Mouse (Mus musculus): ENCODE data around the gene Lta. TPM values are rescaled to one million over a fixed set of nuclear protein-coding genes. Genes with fewer than 3 reads are reported as not detected.
A peak's percentile ranks its signal among the peaks of the same experiment; 100 is the strongest.

Gene Lta
- total and polyA plus RNA-seq, 3 experiments, result 0.24 TPM; not detected in 2

- TF ChIP-seq BHLHE40 (IDR thresholded peaks at IDR 0.05; ENCODE audit: borderline replicate concordance, low read depth, low read length) (no peak), GABPA (IDR thresholded peaks at IDR 0.05; ENCODE audit: low read depth, low read length) (no peak), MYC (IDR thresholded peaks at IDR 0.05; ENCODE audit: low read depth, low read length) (peak; percentile 50; the same call in 1 of the 2 replicates), ZC3H11A (IDR thresholded peaks at IDR 0.05; ENCODE audit: low read depth, low read length) (no peak), ZMIZ1 (IDR thresholded peaks at IDR 0.05; ENCODE audit: low read depth, low read length) (peak; percentile 82), MAZ (IDR thresholded peaks at IDR 0.05; ENCODE audit: low read depth, low read length) (peak; percentile 92; the same call in 1 of the 2 replicates), USF2 (IDR thresholded peaks at IDR 0.05; ENCODE audit: borderline replicate concordance in 1 of 2, insufficient read depth in 1 of 2, low read depth in 1 of 2, low read length in 2 of 2) (no peak), USF1 (IDR thresholded peaks at IDR 0.05; ENCODE audit: low read depth, low read length) (peak; percentile 38), MXI1 (IDR thresholded peaks at IDR 0.05; ENCODE audit: low read depth, low read length) (peak; percentile 58), MYB (IDR thresholded peaks at IDR 0.05; ENCODE audit: low read depth, low read length) (peak; percentile 95), JUND (IDR thresholded peaks at IDR 0.05; ENCODE audit: low read depth, low read length) (no peak), SIN3A (IDR thresholded peaks at IDR 0.05; ENCODE audit: low read length) (peak; percentile 87), POLR2AphosphoS2 (IDR thresholded peaks at IDR 0.05; ENCODE audit: low read length) (peak; percentile 51; the same call in 1 of the 2 replicates), ZKSCAN1 (IDR thresholded peaks at IDR 0.05; ENCODE audit: low read depth, low read length) (no peak), HCFC1 (IDR thresholded peaks at IDR 0.05; ENCODE audit: low read depth, low read length) (peak; percentile 91), UBTF (IDR thresholded peaks at IDR 0.05; ENCODE audit: borderline replicate concordance, insufficient read depth, low read depth, low read length) (no peak)
These were observed 40.3 kb downstream of the Lta start, which contains the start of gene Prrc2a (continued) for GRCm38 (mm10) chr17:35164568-35165450.

GRCm38 (mm10) chr17:35164218-35164567, 41.0 kb downstream of the Lta start:
- Histone ChIP-seq H3K4me1 (ENCODE audit: control insufficient read depth in 1 of 2, insufficient read depth in 2 of 2, low read length in 2 of 2) (peaks cover 3 to 13% of the 10 kb centered on the region in 2 experiments; a peak in 3 of 4 replicates), H3K36me3 (ENCODE audit: control insufficient read depth in 1 of 2, insufficient read depth in 2 of 2, low read length in 2 of 2) (peaks cover 21 to 25% of the 10 kb centered on the region in 2 experiments), H3K27ac (ENCODE audit: control insufficient read depth, low read depth, low read length) (peak overlapping the region; percentile 72), H3K9me3 (replicated peaks; ENCODE audit: insufficient read depth, low read length) (no peaks in the 10 kb centered on the region), H3K9ac (ENCODE audit: control insufficient read depth, low read depth, low read length, poor library complexity, severe bottlenecking) (peak overlapping the region; percentile 81), H3K4me3 (ENCODE audit: control insufficient read depth in 1 of 2, insufficient read depth in 1 of 2, low read depth in 2 of 2, low read length in 2 of 2) (peak overlapping the region; percentile 92 to 97), H3K79me2 (ENCODE audit: control insufficient read depth, insufficient read depth, low read length, poor library complexity) (peaks cover 54% of the 10 kb centered on the region), H3K27me3 (ENCODE audit: control insufficient read depth in 1 of 2, insufficient read depth in 2 of 2, low read length in 2 of 2) (no peaks in the 10 kb centered on the region)
- TF ChIP-seq POLR2A (IDR thresholded peaks at IDR 0.05; ENCODE audit: control insufficient read depth in 1 of 2, insufficient read depth in 1 of 2, low read depth in 1 of 2, low read length in 2 of 2, poor library complexity in 1 of 2), result 0 out of 4 replicates have a peak, but pooled peaks of 1 of the 2 experiments have one; percentile 54
- no peak for TF ChIP-seq CTCF (IDR thresholded peaks at IDR 0.05 in 2 of 3, conservative IDR thresholded peaks at IDR 0.05 in 1 of 3; ENCODE audit: control insufficient read depth in 1 of 3, insufficient read depth in 1 of 3, low read depth in 2 of 3, low read length in 3 of 3, poor library complexity in 1 of 3, severe bottlenecking in 1 of 3)
- no peak for DNase-seq (ENCODE audit: low read depth, low spot score)
